Mouse (Mus musculus) lung, embryonic 15.5 days (tissue): ENCODE measurements around the gene Gm7876. TPM values are rescaled to one million over a fixed set of nuclear protein-coding genes. Genes with fewer than 3 reads are reported as not detected.
"Not testable (repeated sequence)": the region's sequence is repeated elsewhere in the genome, so short reads cannot be mapped to it uniquely, and the experiment has no call there.

Experiments used
- ATAC-seq: fragments of 200-750 bp; cut with Nextera tagmentation; 2 replicates; pipeline ENCODE4 v1.8.0; 2017; ENCODE audit warnings: moderate number of reproducible peaks, borderline replicate concordance; ENCODE audit not compliant: low FRiP score, low TSS enrichment; ENCODE audit errors: extremely low read depth
- H3K27ac ChIP-seq: fragments of 300-500 bp; sonication (generic); 2 replicates; pipeline ENCODE4 v1.5.1; 2015; ENCODE audit warnings: moderate library complexity, mild to moderate bottlenecking, inconsistent platforms
- H3K27me3 ChIP-seq: fragments of 300-500 bp; sonication (generic); 2 replicates; pipeline ENCODE4 v1.6.1; 2015; ENCODE audit warnings: inconsistent platforms
- H3K36me3 ChIP-seq: fragments of 300-500 bp; sonication (generic); 2 replicates; pipeline ENCODE4 v1.6.1; 2015; ENCODE audit warnings: inconsistent platforms
- H3K4me1 ChIP-seq: fragments of 300-500 bp; sonication (generic); 2 replicates; pipeline ENCODE4 v1.6.1; 2015; ENCODE audit warnings: inconsistent platforms
- H3K4me2 ChIP-seq: fragments of 300-500 bp; sonication (generic); 2 replicates; pipeline ENCODE4 v1.6.1; 2015; ENCODE audit warnings: inconsistent platforms, mild to moderate bottlenecking, moderate library complexity
- H3K4me3 ChIP-seq: fragments of 300-500 bp; sonication (generic); 2 replicates; pipeline ENCODE4 v1.5.1; 2015; ENCODE audit warnings: mild to moderate bottlenecking, inconsistent platforms
- H3K9ac ChIP-seq: fragments of 300-500 bp; sonication (generic); 2 replicates; pipeline ENCODE4 v1.6.1; 2015; ENCODE audit warnings: inconsistent platforms
- H3K9me3 ChIP-seq: fragments of 300-500 bp; sonication (generic); 2 replicates; pipeline ENCODE4 v1.6.1; 2016; ENCODE audit warnings: inconsistent platforms
- WGBS: fragments of 180-500 bp; shearing (Covaris S2); methylation state at CpG from one replicate; pipeline ENCODE4 v1.1.7; 2015; 5-methylcytosine and 5-hydroxymethylcytosine counted together
- polyA plus RNA-seq: library from polyadenylated mRNA; unstranded; fragments of >200 nt; fragmentation: Nextera tagmentation; extraction: Ambion mirVana; gene quantifications from 2 replicates; pipeline ENCODE4 v1.2.1, GENCODE M21; 2015

Gm7876 gene
- polyA plus RNA-seq, result not detected in 2 replicates

- ATAC-seq, H3K27ac ChIP-seq, H3K36me3 ChIP-seq, H3K4me1 ChIP-seq, H3K4me2 ChIP-seq, H3K9ac ChIP-seq, H3K9me3 ChIP-seq, H3K27me3 ChIP-seq, H3K4me3 ChIP-seq: not testable (repeated sequence)
- WGBS, result 63% methylated on average over 1 of the region's 2 CpGs
Observed at GRCm38 (mm10) chr14:4708938-4709337, at the start of gene Gm7876. Gene Gm7876 (plus strand): TSS chr14:4709238.

GRCm38 (mm10) chr14:4663892-4664291 lies 45.1 kb upstream of the Gm7876 start, which contains the start of gene Gm3239:
Gene Gm3239 (plus strand): TSS chr14:4664192.
- H3K4me2 ChIP-seq, H3K36me3 ChIP-seq, H3K27ac ChIP-seq, H3K9me3 ChIP-seq, ATAC-seq, H3K4me1 ChIP-seq, H3K9ac ChIP-seq, H3K4me3 ChIP-seq, H3K27me3 ChIP-seq: not testable (repeated sequence)
- WGBS, result no CpG with 5 or more reads among the region's 2 CpGs

DNA sequence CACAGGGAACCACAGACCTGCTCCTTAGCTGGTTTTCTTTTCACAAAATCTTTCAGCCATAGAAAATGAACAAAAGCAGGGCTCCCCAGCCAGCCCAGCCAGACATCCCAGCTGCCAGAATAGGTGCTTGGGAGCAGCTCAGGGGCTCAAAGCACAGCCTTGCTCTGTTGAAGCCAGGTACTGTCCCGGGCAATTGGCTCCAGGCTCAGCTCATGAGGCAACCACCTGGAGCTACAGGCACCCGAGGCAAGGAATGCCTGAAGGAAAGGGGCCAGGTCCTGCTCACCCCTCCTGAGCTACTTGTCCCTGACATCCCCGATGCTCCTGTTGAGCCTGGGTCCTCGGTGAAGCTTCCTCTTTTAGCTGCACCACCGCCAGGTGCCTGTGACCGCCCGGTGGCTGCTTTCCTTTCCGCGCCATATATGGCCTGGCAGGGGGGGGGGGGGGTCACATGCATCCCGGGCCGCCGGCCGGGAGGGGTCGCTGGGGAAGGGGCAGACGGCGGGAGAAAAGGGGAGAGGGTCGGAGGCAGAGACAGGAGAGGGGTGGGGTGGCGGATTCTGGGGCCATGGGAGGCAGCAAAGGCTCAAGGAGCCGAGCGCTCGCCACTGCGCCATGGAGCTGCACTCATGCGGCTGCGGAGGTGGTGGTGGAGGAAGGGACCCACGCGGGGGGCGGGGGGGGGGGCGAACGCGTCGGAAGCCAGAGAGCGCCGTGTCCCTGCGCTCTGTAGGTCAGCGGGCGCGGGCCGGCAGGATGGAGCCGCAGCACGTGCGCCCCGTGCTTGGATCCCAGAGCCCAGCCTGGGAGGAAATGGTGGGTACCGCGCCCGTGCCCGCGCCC lies 17.2 kb downstream of the Gm7876 start, which contains the start of gene Gm3252:
Gene Gm3252 (plus strand): TSS at position 738 of the 843 bp plus-strand sequence.
- peak within 1 kb of the TSS; percentile 14 for H3K4me3 ChIP-seq
- not testable (repeated sequence) for H3K4me1 ChIP-seq, H3K36me3 ChIP-seq, H3K27ac ChIP-seq, H3K27me3 ChIP-seq, H3K9me3 ChIP-seq, H3K9ac ChIP-seq, ATAC-seq
- peak within 1 kb of the TSS; percentile 47 for H3K4me2 ChIP-seq
- WGBS, result 2% methylated on average over 12 of the region's 47 CpGs

Other genes starting within 250 kb of the Gm7876 start
- gene Gm3182, start 227.5 kb upstream of the Gm7876 start, polyA plus RNA-seq, result not detected in 2 replicates
- gene Gm3047, start 153.8 kb upstream of the Gm7876 start, polyA plus RNA-seq, result not detected in 2 replicates
- not detected in 2 replicates for gene Gm8159, start 76.9 kb upstream of the Gm7876 start, polyA plus RNA-seq
- not detected in 2 replicates for gene Gm3239, start 45.0 kb upstream of the Gm7876 start, polyA plus RNA-seq
- gene Gm3252, start 17.5 kb downstream of the Gm7876 start, polyA plus RNA-seq, result 0.07 and 0.24 TPM in 2 replicates
- gene Gm9602, start 67.1 kb downstream of the Gm7876 start, polyA plus RNA-seq, result not detected in 2 replicates
- not detected in 2 replicates for gene Gm3269, start 128.9 kb downstream of the Gm7876 start, polyA plus RNA-seq
- 0.45 and 0.47 TPM in 2 replicates for gene Gm3264, start 146.3 kb downstream of the Gm7876 start, polyA plus RNA-seq
- gene Gm3278, start 183.2 kb downstream of the Gm7876 start, polyA plus RNA-seq, result not detected in 2 replicates